Mouse (Mus musculus) kidney, embryonic 16.5 days (tissue): ENCODE data around the gene Sox5. TPM values are rescaled to one million over a fixed set of nuclear protein-coding genes. Genes with fewer than 3 reads are reported as not detected.

Experiments
- ATAC-seq: fragments of 200-750 bp; cut with Nextera tagmentation; 2 replicates; pipeline ENCODE4 v1.8.0; 2017; ENCODE audit warnings: moderate TSS enrichment; ENCODE audit not compliant: low FRiP score, low TSS enrichment
- H3K27ac ChIP-seq: fragments of 300-500 bp; sonication (generic); 2 replicates; pipeline ENCODE4 v1.5.1; 2014; ENCODE audit warnings: low read length
- H3K27me3 ChIP-seq: fragments of 300-500 bp; sonication (generic); 2 replicates; pipeline ENCODE4 v1.6.1; 2014; ENCODE audit warnings: low read length, control low read depth, mixed read lengths; ENCODE audit not compliant: insufficient read depth
- H3K36me3 ChIP-seq: fragments of 300-500 bp; sonication (generic); 2 replicates; pipeline ENCODE4 v1.6.1; 2014; ENCODE audit warnings: low read length, control low read depth, mixed read lengths; ENCODE audit not compliant: insufficient read depth
- H3K4me1 ChIP-seq: fragments of 300-500 bp; sonication (generic); 2 replicates; pipeline ENCODE4 v1.6.1; 2014; ENCODE audit warnings: low read length, control low read depth, mixed read lengths; ENCODE audit not compliant: insufficient read depth
- H3K4me2 ChIP-seq: fragments of 300-500 bp; sonication (generic); replicated peaks from 2 replicates; pipeline ENCODE4 v1.6.1; 2014; ENCODE audit warnings: low read depth, low read length
- H3K4me3 ChIP-seq: fragments of 300-500 bp; sonication (generic); 2 replicates; pipeline ENCODE4 v1.5.1; 2014; ENCODE audit warnings: mild to moderate bottlenecking, low read length
- H3K9ac ChIP-seq: fragments of 300-500 bp; sonication (generic); replicated peaks from 2 replicates; pipeline ENCODE4 v1.6.1; 2014; ENCODE audit warnings: low read length
- H3K9me3 ChIP-seq: fragments of 300-500 bp; sonication (generic); 2 replicates; pipeline ENCODE4 v1.6.1; 2016; ENCODE audit warnings: low read length, control low read depth
- WGBS: fragments of 180-500 bp; shearing (Covaris S2); extraction: QIAGEN DNeasy Blood & Tissue Kit; methylation state at CpG from one replicate; pipeline ENCODE4 v1.1.7; 2014; 5-methylcytosine and 5-hydroxymethylcytosine counted together
- polyA plus RNA-seq: library from polyadenylated mRNA; unstranded; fragments of >200 nt; fragmentation: Nextera tagmentation; extraction: Ambion mirVana; gene quantifications from 2 replicates; pipeline ENCODE4 v1.2.1, GENCODE M21; 2015

The Sox5 gene
- polyA plus RNA-seq, 1 experiment from 2014 or later, result 14.8 TPM

- H3K27ac ChIP-seq, result no peak overlapping the region
- H3K4me1 ChIP-seq, result peaks cover 5% of the 10 kb centered on the region
- H3K9me3 ChIP-seq, result no peaks in the 10 kb centered on the region
- H3K4me3 ChIP-seq, result no peak overlapping the region
- no peaks in the 10 kb centered on the region for H3K36me3 ChIP-seq
- WGBS, result 80% methylated on average over 7 of the region's 7 CpGs
- no peak for ATAC-seq
- no peak overlapping the region for H3K9ac ChIP-seq
- no peak overlapping the region for H3K4me2 ChIP-seq
- no peaks in the 10 kb centered on the region for H3K27me3 ChIP-seq
These were observed 704.0 kb downstream of the Sox5 start for GRCm38 (mm10) chr6:144077826-144078225.

DNA sequence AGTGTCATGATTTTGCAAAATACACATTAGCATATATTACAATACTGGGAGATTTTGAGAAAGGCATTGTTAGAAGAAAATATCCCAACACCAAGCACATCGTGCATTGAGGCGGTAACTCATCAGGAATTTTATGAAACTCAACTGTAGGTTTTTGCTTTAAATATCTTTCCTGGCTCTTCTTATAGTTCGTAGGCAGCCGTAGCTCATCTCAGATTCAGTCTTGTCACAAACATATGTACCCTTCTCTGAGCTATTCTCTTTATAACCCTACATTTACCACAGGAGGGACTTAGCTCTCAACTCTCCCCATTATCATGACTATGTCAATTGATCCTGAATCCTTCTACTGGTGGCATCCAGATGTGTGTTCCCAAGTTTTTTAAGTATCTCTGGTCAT is 705.4 kb downstream of the Sox5 start:
- no peaks in the 10 kb centered on the region for H3K36me3 ChIP-seq
- no peak overlapping the region for H3K27ac ChIP-seq
- no peaks in the 10 kb centered on the region for H3K27me3 ChIP-seq
- no peak overlapping the region for H3K4me2 ChIP-seq
- H3K9ac ChIP-seq, result no peak overlapping the region
- 92% methylated on average over 4 of the region's 4 CpGs for WGBS
- no peak overlapping the region for H3K4me3 ChIP-seq
- peaks cover 5% of the 10 kb centered on the region for H3K4me1 ChIP-seq
- no peaks in the 10 kb centered on the region for H3K9me3 ChIP-seq
- no peak for ATAC-seq

GRCm38 (mm10) chr6:144075327-144075941 is 706.3 kb downstream of the Sox5 start:
- 83% methylated on average over 12 of the region's 12 CpGs for WGBS
- no peak overlapping the region for H3K4me2 ChIP-seq
- ATAC-seq, result no peak
- no peak overlapping the region for H3K9ac ChIP-seq
- no peaks in the 10 kb centered on the region for H3K9me3 ChIP-seq
- H3K4me1 ChIP-seq, result peaks cover 5% of the 10 kb centered on the region
- H3K4me3 ChIP-seq, result no peak overlapping the region
- H3K27ac ChIP-seq, result no peak overlapping the region
- H3K27me3 ChIP-seq, result no peaks in the 10 kb centered on the region
- H3K36me3 ChIP-seq, result no peaks in the 10 kb centered on the region

DNA sequence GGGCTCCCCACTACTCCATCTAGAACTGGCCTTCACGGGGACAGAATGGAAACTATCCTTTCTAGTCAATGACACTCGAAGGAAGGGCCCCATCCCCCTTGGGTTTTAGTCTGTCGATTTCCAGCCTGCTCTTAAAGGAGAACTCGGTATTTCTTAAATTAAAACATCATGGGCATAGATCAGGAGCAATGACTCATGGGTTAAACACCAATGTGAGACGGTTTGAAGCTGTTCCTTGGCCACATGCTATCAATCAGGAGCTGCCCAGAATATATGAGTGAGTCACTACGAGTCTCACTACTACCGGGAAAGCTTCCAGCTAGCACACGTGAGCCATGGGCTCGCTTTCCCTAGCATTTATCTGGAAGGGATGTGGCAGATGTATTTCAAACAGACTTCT is 707.0 kb downstream of the Sox5 start:
- no peak overlapping the region for H3K4me2 ChIP-seq
- 46% methylated on average over 9 of the region's 9 CpGs for WGBS
- H3K36me3 ChIP-seq, result no peaks in the 10 kb centered on the region
- ATAC-seq, result peak; percentile 35; the same call in 1 of the 2 replicates
- H3K9me3 ChIP-seq, result no peaks in the 10 kb centered on the region
- H3K27ac ChIP-seq, result no peak overlapping the region
- peaks cover 5% of the 10 kb centered on the region for H3K4me1 ChIP-seq
- no peaks in the 10 kb centered on the region for H3K27me3 ChIP-seq
- no peak overlapping the region for H3K4me3 ChIP-seq
- no peak overlapping the region for H3K9ac ChIP-seq

DNA sequence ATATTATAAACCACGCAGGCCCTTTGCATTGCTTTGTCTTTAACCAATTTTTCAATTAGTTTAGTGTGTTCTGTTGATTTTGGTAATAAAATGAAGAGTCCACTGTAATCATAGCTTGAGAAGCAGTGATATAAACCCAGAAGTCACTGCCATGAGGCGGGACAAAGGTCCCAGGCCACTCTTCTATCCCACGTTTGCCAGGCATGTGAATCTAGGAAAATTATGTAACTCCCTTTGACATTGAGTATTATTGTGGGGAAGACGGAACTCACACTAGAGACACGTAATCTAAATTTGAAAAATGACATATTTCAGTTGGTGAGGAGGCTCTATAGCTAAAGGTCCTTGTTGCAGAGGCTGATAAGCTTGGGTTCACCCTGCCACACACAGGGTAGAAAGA is 711.3 kb downstream of the Sox5 start:
- H3K36me3 ChIP-seq, result no peaks in the 10 kb centered on the region
- H3K4me1 ChIP-seq, result peaks cover 5% of the 10 kb centered on the region
- ATAC-seq, result no peak
- H3K9ac ChIP-seq, result no peak overlapping the region
- WGBS, result 88% methylated on average over 5 of the region's 5 CpGs
- no peak overlapping the region for H3K27ac ChIP-seq
- no peak overlapping the region for H3K4me3 ChIP-seq
- no peaks in the 10 kb centered on the region for H3K9me3 ChIP-seq
- no peaks in the 10 kb centered on the region for H3K27me3 ChIP-seq
- no peak overlapping the region for H3K4me2 ChIP-seq

GRCm38 (mm10) chr6:144067491-144067890 is 714.3 kb downstream of the Sox5 start:
- no peaks in the 10 kb centered on the region for H3K4me1 ChIP-seq
- no peak overlapping the region for H3K4me3 ChIP-seq
- no peak overlapping the region for H3K4me2 ChIP-seq
- H3K36me3 ChIP-seq, result no peaks in the 10 kb centered on the region
- no peak overlapping the region for H3K9ac ChIP-seq
- no peak overlapping the region for H3K27ac ChIP-seq
- WGBS, result 75% methylated on average over 7 of the region's 7 CpGs
- no peaks in the 10 kb centered on the region for H3K27me3 ChIP-seq
- ATAC-seq, result no peak
- H3K9me3 ChIP-seq, result no peaks in the 10 kb centered on the region

- H3K27me3 ChIP-seq, result no peaks in the 10 kb centered on the region
- H3K27ac ChIP-seq, result no peak overlapping the region
- no peaks in the 10 kb centered on the region for H3K36me3 ChIP-seq
- no peak overlapping the region for H3K4me3 ChIP-seq
- no peak for ATAC-seq
- H3K4me2 ChIP-seq, result no peak overlapping the region
- 88% methylated on average over 8 of the region's 8 CpGs for WGBS
- no peaks in the 10 kb centered on the region for H3K9me3 ChIP-seq
- H3K4me1 ChIP-seq, result no peaks in the 10 kb centered on the region
- H3K9ac ChIP-seq, result no peak overlapping the region
These were observed 719.3 kb downstream of the Sox5 start for GRCm38 (mm10) chr6:144062428-144062827.

- no peaks in the 10 kb centered on the region for H3K9me3 ChIP-seq
- H3K4me2 ChIP-seq, result no peak overlapping the region
- no peak for ATAC-seq
- WGBS, result 90% methylated on average over 8 of the region's 8 CpGs
- H3K36me3 ChIP-seq, result no peaks in the 10 kb centered on the region
- H3K9ac ChIP-seq, result no peak overlapping the region
- no peaks in the 10 kb centered on the region for H3K27me3 ChIP-seq
- H3K27ac ChIP-seq, result no peak overlapping the region
- no peak overlapping the region for H3K4me3 ChIP-seq
- H3K4me1 ChIP-seq, result no peaks in the 10 kb centered on the region
These were observed 720.0 kb downstream of the Sox5 start for GRCm38 (mm10) chr6:144061814-144062213.

DNA sequence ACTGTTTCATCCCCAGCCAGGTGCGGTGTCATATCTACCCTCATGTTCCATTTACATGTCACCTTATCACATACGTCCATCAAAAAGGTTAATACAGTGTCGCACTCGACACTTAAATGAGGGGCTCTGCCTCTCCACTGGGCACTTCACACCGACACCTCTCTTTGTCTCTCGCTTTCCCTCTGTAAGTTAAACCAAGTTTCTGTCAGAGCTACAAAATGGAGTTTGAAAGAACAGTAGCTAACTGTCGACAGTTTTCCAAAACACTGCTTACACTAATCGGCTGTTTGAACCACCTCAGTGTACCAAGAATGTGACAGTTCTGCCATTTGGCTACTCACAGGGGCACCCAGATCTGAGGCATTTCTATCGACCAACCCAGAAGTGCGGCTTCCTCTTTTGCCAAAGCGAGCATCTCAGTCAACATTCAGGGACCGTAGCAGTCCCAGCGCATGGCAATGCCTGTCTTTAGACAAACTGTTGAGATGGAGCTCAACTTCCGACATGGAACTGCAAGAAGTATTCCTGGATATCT is 724.6 kb downstream of the Sox5 start:
- Histone ChIP-seq H3K36me3 (no peaks in the 10 kb centered on the region), H3K4me3 (no peak overlapping the region), H3K4me2 (no peak overlapping the region), H3K27me3 (no peaks in the 10 kb centered on the region), H3K27ac (no peak overlapping the region), H3K9ac (no peak overlapping the region), H3K9me3 (no peaks in the 10 kb centered on the region), H3K4me1 (no peaks in the 10 kb centered on the region)
- ATAC-seq, result no peak
- 85% methylated on average over 14 of the region's 14 CpGs for WGBS

DNA sequence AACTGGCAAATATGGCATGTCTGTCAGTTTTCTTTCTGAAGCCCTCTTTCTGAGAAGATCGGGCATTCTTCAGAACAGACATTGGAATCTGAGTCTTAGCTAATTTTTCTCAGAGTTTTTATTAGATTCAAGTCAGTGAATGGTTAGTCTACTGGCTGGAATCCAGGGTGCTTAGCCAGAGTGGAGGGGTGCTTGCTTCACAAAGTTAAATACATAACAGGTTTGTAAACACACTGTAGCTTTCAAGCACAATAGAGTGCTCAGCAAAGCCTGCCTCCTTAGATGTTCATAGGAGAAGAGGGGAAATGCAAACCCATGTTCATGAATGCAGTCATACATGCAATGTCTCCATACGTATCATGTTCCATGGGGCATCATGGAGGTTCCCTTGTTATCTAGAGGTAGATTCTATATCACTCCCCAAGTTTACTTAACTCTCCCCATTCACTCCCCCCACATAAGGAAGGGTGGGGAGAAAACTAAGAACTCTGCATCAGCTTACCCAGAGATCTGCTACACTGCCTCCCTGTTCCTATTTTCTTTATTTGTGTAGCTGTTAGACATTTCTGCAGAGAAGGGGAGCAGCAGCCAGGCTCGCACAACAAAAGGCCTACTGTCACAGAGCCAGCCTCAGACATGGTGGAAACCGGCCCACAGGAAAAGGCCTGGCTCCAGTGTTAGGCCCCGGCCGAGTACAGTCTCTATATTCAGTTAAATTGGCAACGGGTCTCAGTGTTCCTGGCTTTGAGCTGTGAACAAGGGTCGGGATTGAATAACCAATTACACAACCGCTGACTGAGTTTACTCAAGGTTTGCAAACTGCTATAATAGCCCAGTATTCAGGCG is 725.3 kb downstream of the Sox5 start:
- WGBS, result 52% methylated on average over 10 of the region's 10 CpGs
- no peak overlapping the region for H3K4me3 ChIP-seq
- H3K9me3 ChIP-seq, result no peaks in the 10 kb centered on the region
- no peak overlapping the region for H3K9ac ChIP-seq
- H3K4me1 ChIP-seq, result no peaks in the 10 kb centered on the region
- 0 out of 2 replicates have a peak, but pooled peaks have one; percentile 57 for ATAC-seq
- H3K4me2 ChIP-seq, result no peak overlapping the region
- H3K27ac ChIP-seq, result peak overlapping the region; percentile 35; the same call in 1 of the 2 replicates
- H3K36me3 ChIP-seq, result no peaks in the 10 kb centered on the region
- no peaks in the 10 kb centered on the region for H3K27me3 ChIP-seq
